Mouse (Mus musculus): ENCODE measurements around the gene Stac3. TPM values are rescaled to one million over a fixed set of nuclear protein-coding genes. Genes with fewer than 3 reads are reported as not detected.

The Stac3 gene
- polyA plus RNA-seq, 1 experiment = 2.6 TPM

DNA sequence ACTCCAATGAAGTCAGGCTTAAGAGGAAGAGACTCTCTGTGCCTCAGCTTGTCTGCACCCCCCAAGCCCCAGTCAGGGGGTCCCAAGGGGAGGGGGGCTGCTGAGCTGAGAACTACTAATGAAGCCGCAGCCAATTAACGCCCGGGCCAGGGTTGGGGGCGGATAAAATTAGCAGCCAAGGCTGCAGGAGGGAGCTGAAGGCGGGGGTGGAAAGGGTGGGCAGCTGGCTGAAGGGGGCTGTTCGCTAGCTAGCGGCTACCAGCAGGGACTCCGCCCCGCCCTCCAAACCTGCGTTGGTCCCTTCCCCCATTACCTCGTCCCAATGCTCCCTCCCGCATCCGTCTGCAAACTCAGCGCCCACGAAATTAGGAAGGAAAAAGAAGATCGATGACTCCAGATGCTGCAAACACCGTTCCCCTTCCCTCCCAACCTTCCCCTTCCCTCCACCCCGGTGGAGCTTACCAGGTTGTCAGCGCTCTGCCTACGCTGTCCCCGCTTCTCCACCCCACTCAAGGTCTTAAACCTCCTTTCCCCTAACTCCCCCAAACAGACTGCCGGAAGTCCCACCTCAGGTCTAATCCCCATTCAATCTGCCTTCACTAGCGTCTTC is 23.3 kb downstream of the Stac3 start:
- H3K27me3 ChIP-seq (ENCODE audit: control insufficient read depth, insufficient read depth, low read length, poor library complexity, severe bottlenecking) = no peaks in the 10 kb centered on the region; the same call in 1 of the 2 replicates
- H3K36me3 ChIP-seq (ENCODE audit: control insufficient read depth, insufficient read depth, low read length, poor library complexity, severe bottlenecking) = no peaks in the 10 kb centered on the region
- TF ChIP-seq CTCF (IDR thresholded peaks at IDR 0.05; ENCODE audit: low read depth, low read length) = no peak
- TF ChIP-seq EP300 (IDR thresholded peaks at IDR 0.05; ENCODE audit: insufficient read depth, low read depth, low read length) = no peak
- TF ChIP-seq POLR2A (IDR thresholded peaks at IDR 0.05; ENCODE audit: insufficient read depth, low read length) = no peak
- peaks cover 2% of the 10 kb centered on the region for H3K4me1 ChIP-seq (ENCODE audit: control insufficient read depth, insufficient read depth, low read length)
- H3K27ac ChIP-seq (ENCODE audit: insufficient read depth, low read length) = no peak overlapping the region
- H3K9ac ChIP-seq (ENCODE audit: low read depth, poor library complexity, severe bottlenecking) = peak overlapping the region; percentile 17
- peak overlapping the region; percentile 54 for H3K4me3 ChIP-seq (ENCODE audit: low read depth, low read length)
- no peaks in the 10 kb centered on the region for H3K9me3 ChIP-seq (replicated peaks; ENCODE audit: control insufficient read depth, insufficient read depth, low read length, poor library complexity, severe bottlenecking)

- Histone ChIP-seq H3K36me3 (ENCODE audit: control insufficient read depth, insufficient read depth, low read length, poor library complexity, severe bottlenecking) (no peaks in the 10 kb centered on the region), H3K9ac (ENCODE audit: low read depth, poor library complexity, severe bottlenecking) (peak overlapping the region; percentile 43), H3K9me3 (replicated peaks; ENCODE audit: control insufficient read depth, insufficient read depth, low read length, poor library complexity, severe bottlenecking) (no peaks in the 10 kb centered on the region), H3K4me1 (ENCODE audit: control insufficient read depth, insufficient read depth, low read length) (peaks cover 2% of the 10 kb centered on the region), H3K4me3 (ENCODE audit: low read depth, low read length) (peak overlapping the region; percentile 67), H3K27ac (ENCODE audit: insufficient read depth, low read length) (no peak overlapping the region), H3K27me3 (ENCODE audit: control insufficient read depth, insufficient read depth, low read length, poor library complexity, severe bottlenecking) (no peaks in the 10 kb centered on the region; the same call in 1 of the 2 replicates)
- no peak for TF ChIP-seq EP300 (IDR thresholded peaks at IDR 0.05; ENCODE audit: insufficient read depth, low read depth, low read length)
- TF ChIP-seq POLR2A (IDR thresholded peaks at IDR 0.05; ENCODE audit: insufficient read depth, low read length) = no peak
- no peak for TF ChIP-seq CTCF (IDR thresholded peaks at IDR 0.05; ENCODE audit: low read depth, low read length)
Measured at GRCm38 (mm10) chr10:127526048-127526447, 24.6 kb downstream of the Stac3 start.

DNA sequence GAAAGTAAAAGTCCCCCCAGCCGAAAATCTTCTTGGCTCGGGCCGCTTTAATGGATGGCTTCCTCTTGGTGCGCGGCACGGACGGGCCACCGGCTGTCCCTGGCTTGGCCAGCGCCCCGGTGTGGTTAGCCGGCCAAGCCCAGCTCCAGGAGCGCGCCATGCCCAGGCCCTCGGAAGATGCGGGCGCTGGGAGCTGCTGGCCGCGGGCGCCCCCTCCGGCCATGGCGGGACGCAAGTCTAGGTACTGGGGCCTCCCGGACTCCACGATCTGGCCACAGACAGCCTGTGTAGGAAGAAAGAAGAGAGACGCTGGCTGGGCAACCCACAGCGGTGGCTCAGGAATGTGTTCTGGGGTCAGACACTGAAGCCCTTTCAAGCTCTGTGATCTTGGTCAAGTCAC is 25.2 kb downstream of the Stac3 start:
- TF ChIP-seq CTCF (IDR thresholded peaks at IDR 0.05; ENCODE audit: low read depth, low read length) (peak; percentile 32), POLR2A (IDR thresholded peaks at IDR 0.05; ENCODE audit: insufficient read depth, low read length) (no peak)
- Histone ChIP-seq H3K4me1 (ENCODE audit: control insufficient read depth, insufficient read depth, low read length) (peaks cover 2% of the 10 kb centered on the region), H3K9me3 (replicated peaks; ENCODE audit: control insufficient read depth, insufficient read depth, low read length, poor library complexity, severe bottlenecking) (no peaks in the 10 kb centered on the region), H3K27me3 (ENCODE audit: control insufficient read depth, insufficient read depth, low read length, poor library complexity, severe bottlenecking) (peaks cover 3% of the 10 kb centered on the region; the same call in 1 of the 2 replicates), H3K9ac (ENCODE audit: low read depth, poor library complexity, severe bottlenecking) (peak overlapping the region; percentile 43), H3K4me3 (ENCODE audit: low read depth, low read length) (peak overlapping the region; percentile 67), H3K27ac (ENCODE audit: insufficient read depth, low read length) (no peak overlapping the region), H3K36me3 (ENCODE audit: control insufficient read depth, insufficient read depth, low read length, poor library complexity, severe bottlenecking) (no peaks in the 10 kb centered on the region)

DNA sequence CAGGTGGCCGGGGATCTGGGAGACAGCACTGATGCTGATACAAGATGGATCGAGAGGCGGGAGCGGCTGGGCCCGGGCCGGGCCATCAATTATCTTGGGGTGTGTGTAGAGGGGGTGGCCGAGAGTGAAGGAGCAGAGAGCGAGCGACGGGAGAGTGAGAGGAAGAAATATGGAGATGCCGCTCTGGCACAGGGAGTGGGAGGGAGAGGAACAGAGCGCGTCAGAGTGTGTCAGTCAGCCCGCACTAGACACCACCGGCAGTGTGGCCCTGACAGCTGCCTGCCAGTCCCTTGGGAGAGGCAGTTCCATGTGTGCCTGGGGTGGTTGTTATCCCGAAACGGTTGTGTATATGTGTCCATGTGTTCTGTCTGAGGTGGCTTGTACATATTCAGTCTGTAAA is 26.0 kb downstream of the Stac3 start:
- H3K4me3 ChIP-seq (ENCODE audit: low read depth, low read length) = no peak overlapping the region
- peaks cover 2% of the 10 kb centered on the region for H3K4me1 ChIP-seq (ENCODE audit: control insufficient read depth, insufficient read depth, low read length)

GRCm38 (mm10) chr10:127530945-127531344 is 29.5 kb downstream of the Stac3 start:
- peaks cover 5% of the 10 kb centered on the region for H3K4me1 ChIP-seq (ENCODE audit: control insufficient read depth, insufficient read depth, low read length)
- H3K36me3 ChIP-seq (ENCODE audit: control insufficient read depth, insufficient read depth, low read length, poor library complexity, severe bottlenecking) = no peaks in the 10 kb centered on the region
- H3K9me3 ChIP-seq (replicated peaks; ENCODE audit: control insufficient read depth, insufficient read depth, low read length, poor library complexity, severe bottlenecking) = no peaks in the 10 kb centered on the region
- no peak overlapping the region for H3K9ac ChIP-seq (ENCODE audit: low read depth, poor library complexity, severe bottlenecking)
- peaks cover 8% of the 10 kb centered on the region; the same call in 1 of the 2 replicates for H3K27me3 ChIP-seq (ENCODE audit: control insufficient read depth, insufficient read depth, low read length, poor library complexity, severe bottlenecking)
- H3K4me3 ChIP-seq (ENCODE audit: low read depth, low read length) = no peak overlapping the region
- no peak overlapping the region for H3K27ac ChIP-seq (ENCODE audit: insufficient read depth, low read length)
- TF ChIP-seq EP300 (IDR thresholded peaks at IDR 0.05; ENCODE audit: insufficient read depth, low read depth, low read length) (no peak), POLR2A (IDR thresholded peaks at IDR 0.05; ENCODE audit: insufficient read depth, low read length) (no peak), CTCF (IDR thresholded peaks at IDR 0.05; ENCODE audit: low read depth, low read length) (no peak)

More for the DNA sequence above, 26.0 kb downstream of the Stac3 start:
- peaks cover 8% of the 10 kb centered on the region; the same call in 1 of the 2 replicates for H3K27me3 ChIP-seq (ENCODE audit: control insufficient read depth, insufficient read depth, low read length, poor library complexity, severe bottlenecking)
- no peaks in the 10 kb centered on the region for H3K36me3 ChIP-seq (ENCODE audit: control insufficient read depth, insufficient read depth, low read length, poor library complexity, severe bottlenecking)
- TF ChIP-seq POLR2A (IDR thresholded peaks at IDR 0.05; ENCODE audit: insufficient read depth, low read length) (no peak), CTCF (IDR thresholded peaks at IDR 0.05; ENCODE audit: low read depth, low read length) (no peak), EP300 (IDR thresholded peaks at IDR 0.05; ENCODE audit: insufficient read depth, low read depth, low read length) (no peak)
- no peaks in the 10 kb centered on the region for H3K9me3 ChIP-seq (replicated peaks; ENCODE audit: control insufficient read depth, insufficient read depth, low read length, poor library complexity, severe bottlenecking)
- no peak overlapping the region for H3K9ac ChIP-seq (ENCODE audit: low read depth, poor library complexity, severe bottlenecking)
- no peak overlapping the region for H3K27ac ChIP-seq (ENCODE audit: insufficient read depth, low read length)

DNA sequence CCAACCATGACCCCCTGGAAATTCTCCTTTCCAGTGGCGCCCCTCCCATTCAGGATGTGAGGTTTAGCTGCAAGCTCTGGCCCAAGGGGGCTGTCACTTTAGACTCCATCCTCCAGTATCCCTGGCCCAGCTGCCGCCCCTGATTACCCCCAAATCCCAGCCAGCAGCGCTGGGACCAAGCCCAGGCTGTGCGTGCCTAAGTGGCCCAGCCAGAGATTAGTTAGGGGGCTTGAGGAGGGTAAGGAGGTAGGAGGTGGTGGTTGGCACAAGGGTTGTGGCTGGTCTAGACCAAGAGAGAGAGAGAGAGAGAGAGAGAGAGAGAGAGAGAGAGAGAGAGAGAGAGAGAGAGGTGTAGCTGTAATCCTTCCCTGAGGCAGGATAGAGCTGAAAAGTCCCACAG is 30.1 kb downstream of the Stac3 start:
- Histone ChIP-seq H3K27ac (ENCODE audit: insufficient read depth, low read length) (no peak overlapping the region), H3K9me3 (replicated peaks; ENCODE audit: control insufficient read depth, insufficient read depth, low read length, poor library complexity, severe bottlenecking) (no peaks in the 10 kb centered on the region), H3K36me3 (ENCODE audit: control insufficient read depth, insufficient read depth, low read length, poor library complexity, severe bottlenecking) (no peaks in the 10 kb centered on the region), H3K4me3 (ENCODE audit: low read depth, low read length) (no peak overlapping the region), H3K4me1 (ENCODE audit: control insufficient read depth, insufficient read depth, low read length) (peaks cover 5% of the 10 kb centered on the region), H3K27me3 (ENCODE audit: control insufficient read depth, insufficient read depth, low read length, poor library complexity, severe bottlenecking) (peaks cover 8% of the 10 kb centered on the region; the same call in 1 of the 2 replicates), H3K9ac (ENCODE audit: low read depth, poor library complexity, severe bottlenecking) (no peak overlapping the region)
- TF ChIP-seq EP300 (IDR thresholded peaks at IDR 0.05; ENCODE audit: insufficient read depth, low read depth, low read length) (no peak), CTCF (IDR thresholded peaks at IDR 0.05; ENCODE audit: low read depth, low read length) (no peak), POLR2A (IDR thresholded peaks at IDR 0.05; ENCODE audit: insufficient read depth, low read length) (no peak)
